Mouse (Mus musculus) lung, postnatal 0 days (tissue): ENCODE data around the gene Tmem44. TPM values are rescaled to one million over a fixed set of nuclear protein-coding genes. Genes with fewer than 3 reads are reported as not detected.
A peak's percentile ranks its signal among the peaks of the same experiment; 100 is the strongest.

Experiments used
- ATAC-seq: fragments of 200-750 bp; cut with Nextera tagmentation; 2 replicates; pipeline ENCODE4 v1.8.0; 2017; ENCODE audit warnings: moderate library complexity
- DNase-seq: peaks from one replicate; pipeline ENCODE4 v3.0.0-alpha.2; 2016; ENCODE audit warnings: low spot score
- H3K27ac ChIP-seq: fragments of 300-500 bp; sonication (generic); 2 replicates; pipeline ENCODE4 v1.5.1; 2014; ENCODE audit warnings: antibody characterized with exemption, mild to moderate bottlenecking, low read length, mixed read lengths
- H3K27me3 ChIP-seq: fragments of 300-500 bp; sonication (generic); replicated peaks from 2 replicates; pipeline ENCODE4 v1.6.1; 2014; ENCODE audit warnings: low read length, mixed read lengths; ENCODE audit not compliant: insufficient read depth
- H3K36me3 ChIP-seq: fragments of 300-500 bp; sonication (generic); 2 replicates; pipeline ENCODE4 v1.6.1; 2014; ENCODE audit warnings: low read length, mixed read lengths; ENCODE audit not compliant: insufficient read depth
- H3K4me1 ChIP-seq: fragments of 300-500 bp; sonication (generic); 2 replicates; pipeline ENCODE4 v1.6.1; 2014; ENCODE audit warnings: antibody characterized with exemption, low read depth, low read length, mixed read lengths; ENCODE audit not compliant: insufficient read depth
- H3K4me2 ChIP-seq: fragments of 300-500 bp; sonication (generic); replicated peaks from 2 replicates; pipeline ENCODE4 v1.6.1; 2014; ENCODE audit warnings: low read depth, mild to moderate bottlenecking, low read length, moderate library complexity, mixed read lengths
- H3K4me3 ChIP-seq: fragments of 300-500 bp; sonication (generic); 2 replicates; pipeline ENCODE4 v1.5.1; 2014; ENCODE audit warnings: low read depth, low read length
- H3K9ac ChIP-seq: fragments of 300-500 bp; sonication (generic); replicated peaks from 2 replicates; pipeline ENCODE4 v1.6.1; 2014; ENCODE audit warnings: low read depth, mild to moderate bottlenecking
- H3K9me3 ChIP-seq: fragments of 300-500 bp; sonication (generic); 2 replicates; pipeline ENCODE4 v1.6.1; 2016; ENCODE audit warnings: low read length, mixed read lengths
- CTCF ChIP-seq: IDR thresholded peaks from 2 replicates; pipeline ENCODE4 v1.5.1; 2016; ENCODE audit warnings: antibody characterized with exemption, mild to moderate bottlenecking
- EP300 ChIP-seq: IDR thresholded peaks from 2 replicates; pipeline ENCODE4 v1.6.1; 2016; ENCODE audit warnings: antibody characterized with exemption, mild to moderate bottlenecking, control low read depth
- WGBS: fragments of 180-500 bp; shearing (Covaris S2); extraction: QIAGEN DNeasy Blood & Tissue Kit; methylation state at CpG from one replicate; pipeline ENCODE4 v1.1.7; 2014; 5-methylcytosine and 5-hydroxymethylcytosine counted together
- polyA plus RNA-seq: library from polyadenylated mRNA; unstranded; fragments of >200 nt; fragmentation: Nextera tagmentation; extraction: Ambion mirVana; gene quantifications from 2 replicates; pipeline ENCODE4 v1.2.1, GENCODE M21; 2015

Gene Tmem44
- polyA plus RNA-seq, 1 experiment from 2014 or later, result 17.9 TPM

DNA sequence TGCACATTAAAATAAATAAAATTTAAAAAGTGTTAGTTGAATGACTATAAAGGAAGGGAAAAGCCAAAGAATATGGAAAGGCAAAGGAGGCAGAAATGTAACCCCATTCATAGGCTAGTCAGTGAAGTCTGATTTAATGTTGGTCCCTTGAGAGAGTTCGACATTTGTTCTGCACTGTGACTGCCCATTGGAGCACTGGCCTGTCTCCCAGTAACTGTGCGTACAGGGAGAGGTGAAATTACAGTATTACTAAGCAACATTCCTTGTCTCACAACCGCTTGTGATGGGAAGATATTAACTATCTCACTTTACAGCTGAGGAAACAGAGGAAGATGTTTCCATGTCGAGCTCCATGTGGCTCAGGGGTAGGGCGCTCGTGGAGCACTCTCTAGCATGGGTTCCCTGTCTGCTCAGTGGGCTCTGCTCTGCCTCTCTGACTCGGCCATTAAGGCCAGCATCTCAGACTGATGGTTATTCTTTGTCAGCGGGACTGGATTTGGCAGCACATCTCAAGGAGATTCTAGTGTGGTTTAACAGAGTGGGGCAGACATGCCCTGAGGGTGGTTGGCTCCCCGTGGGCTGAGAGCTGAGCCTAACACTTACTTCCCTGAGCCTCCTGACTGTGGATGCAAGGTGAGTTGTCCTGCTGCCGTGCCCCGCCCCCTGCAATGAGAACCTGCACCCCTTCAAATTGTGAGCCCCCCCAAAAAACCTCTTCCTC lies 45.2 kb downstream of the Tmem44 start:
- Histone ChIP-seq H3K9ac (no peak overlapping the region), H3K27me3 (no peaks in the 10 kb centered on the region), H3K4me2 (no peak overlapping the region), H3K36me3 (no peaks in the 10 kb centered on the region), H3K9me3 (no peaks in the 10 kb centered on the region), H3K27ac (no peak overlapping the region), H3K4me3 (no peak overlapping the region), H3K4me1 (peaks cover 3% of the 10 kb centered on the region; the same call in 1 of the 2 replicates)
- DNase-seq (no peak), ATAC-seq (no peak)
- TF ChIP-seq CTCF, result no peak
- no peak for TF ChIP-seq EP300
- WGBS, result 78% methylated on average over 11 of the region's 11 CpGs

DNA sequence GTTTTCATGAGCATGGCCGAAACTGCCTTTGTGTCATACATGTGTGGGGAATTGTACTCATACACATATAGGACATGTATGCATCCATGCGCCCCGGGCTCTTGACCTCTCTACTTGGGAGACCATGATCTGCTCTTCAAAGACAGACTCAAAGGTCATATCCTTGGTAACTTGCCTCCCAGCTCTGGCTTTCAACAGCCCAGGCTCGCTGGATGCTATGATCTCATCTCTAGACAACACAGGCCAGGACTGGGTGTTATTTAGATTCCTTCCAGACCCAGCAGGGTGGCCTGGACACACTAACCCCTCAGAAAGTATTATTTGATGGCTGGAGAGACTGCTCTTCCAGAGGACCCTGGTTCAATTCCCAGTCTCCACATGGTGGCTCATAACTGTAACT lies 45.8 kb downstream of the Tmem44 start:
- peaks cover 3% of the 10 kb centered on the region; the same call in 1 of the 2 replicates for H3K4me1 ChIP-seq
- no peak for ATAC-seq
- no peak overlapping the region for H3K27ac ChIP-seq
- H3K27me3 ChIP-seq, result no peaks in the 10 kb centered on the region
- no peaks in the 10 kb centered on the region for H3K9me3 ChIP-seq
- H3K4me3 ChIP-seq, result no peak overlapping the region
- no peaks in the 10 kb centered on the region for H3K36me3 ChIP-seq
- 74% methylated on average over 4 of the region's 4 CpGs for WGBS
- DNase-seq, result no peak
- TF ChIP-seq CTCF (no peak), EP300 (no peak)
- no peak overlapping the region for H3K9ac ChIP-seq
- no peak overlapping the region for H3K4me2 ChIP-seq

DNA sequence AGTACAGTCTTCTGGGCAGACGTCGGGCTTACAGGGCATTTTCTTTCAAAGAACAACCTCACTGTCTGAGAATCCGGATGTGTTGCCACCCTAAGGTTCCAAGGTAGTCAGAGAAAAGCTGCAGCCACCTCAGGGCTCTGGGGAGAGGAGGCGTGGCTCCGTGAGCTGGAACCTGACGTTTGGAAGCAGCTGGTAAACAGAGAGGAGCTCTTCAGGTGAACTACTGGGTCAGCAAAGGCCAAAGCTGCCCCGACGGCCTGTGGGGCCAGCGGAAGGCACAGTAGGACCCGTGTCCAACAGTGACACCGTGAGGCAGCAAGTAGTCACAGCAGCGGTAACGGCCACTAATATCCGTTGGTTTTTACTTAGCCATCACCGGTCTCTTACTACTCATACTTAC lies 46.7 kb downstream of the Tmem44 start:
- no peak overlapping the region for H3K4me2 ChIP-seq
- no peak overlapping the region for H3K4me3 ChIP-seq
- no peaks in the 10 kb centered on the region for H3K9me3 ChIP-seq
- no peaks in the 10 kb centered on the region for H3K36me3 ChIP-seq
- peak overlapping the region; percentile 94 for H3K27ac ChIP-seq
- no peaks in the 10 kb centered on the region for H3K27me3 ChIP-seq
- ATAC-seq (peak; percentile 67), DNase-seq (peak; percentile 93)
- 10% methylated on average over 15 of the region's 15 CpGs for WGBS
- peaks cover 10% of the 10 kb centered on the region; the same call in 1 of the 2 replicates for H3K4me1 ChIP-seq
- H3K9ac ChIP-seq, result no peak overlapping the region
- TF ChIP-seq EP300 (0 out of 2 replicates have a peak, but pooled peaks have one; percentile 45), CTCF (peak; percentile 93)

DNA sequence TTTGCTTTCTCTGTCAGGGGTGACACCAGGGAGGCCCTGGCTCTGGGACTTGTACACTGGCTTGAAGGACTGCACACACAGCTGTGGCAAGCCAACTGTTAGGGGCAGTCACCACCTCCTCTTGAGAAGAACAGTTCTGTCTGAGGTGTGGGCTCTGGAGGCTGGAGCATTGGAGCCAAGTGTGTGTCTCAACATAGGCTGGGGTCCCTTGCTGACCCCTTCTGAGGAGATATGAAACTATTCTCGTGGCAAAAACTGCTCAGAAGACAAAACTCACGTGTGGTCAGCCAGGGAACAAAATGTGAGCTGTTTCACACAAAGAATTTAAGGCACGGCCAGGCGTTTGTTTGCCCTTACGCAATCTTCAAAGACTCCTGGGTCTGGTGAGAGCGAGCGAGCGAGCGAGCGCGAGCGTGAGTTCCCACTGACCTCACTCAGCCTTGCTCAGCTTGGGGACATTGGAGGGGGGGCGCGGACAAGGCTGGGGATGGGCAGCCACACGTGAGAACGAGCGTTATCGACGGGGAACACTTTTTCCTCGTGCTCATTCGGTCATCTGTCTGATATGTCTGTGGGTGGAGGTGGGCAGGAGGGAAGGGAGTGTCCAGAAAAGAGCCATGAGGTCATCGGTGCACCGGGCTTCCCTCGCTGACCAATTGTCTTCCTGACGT lies 48.3 kb downstream of the Tmem44 start:
- TF ChIP-seq EP300, result peak; percentile 97
- TF ChIP-seq CTCF, result no peak; the same call in 1 of the 2 replicates
- Histone ChIP-seq H3K9me3 (no peaks in the 10 kb centered on the region), H3K36me3 (no peaks in the 10 kb centered on the region), H3K9ac (peak overlapping the region; percentile 39), H3K4me3 (no peak overlapping the region), H3K27ac (peak overlapping the region; percentile 94), H3K4me2 (peak overlapping the region; percentile 43), H3K4me1 (peaks cover 11% of the 10 kb centered on the region; the same call in 1 of the 2 replicates), H3K27me3 (no peaks in the 10 kb centered on the region)
- WGBS, result 9% methylated on average over 25 of the region's 25 CpGs
- DNase-seq (peak; percentile 96), ATAC-seq (peak; percentile 92)

DNA sequence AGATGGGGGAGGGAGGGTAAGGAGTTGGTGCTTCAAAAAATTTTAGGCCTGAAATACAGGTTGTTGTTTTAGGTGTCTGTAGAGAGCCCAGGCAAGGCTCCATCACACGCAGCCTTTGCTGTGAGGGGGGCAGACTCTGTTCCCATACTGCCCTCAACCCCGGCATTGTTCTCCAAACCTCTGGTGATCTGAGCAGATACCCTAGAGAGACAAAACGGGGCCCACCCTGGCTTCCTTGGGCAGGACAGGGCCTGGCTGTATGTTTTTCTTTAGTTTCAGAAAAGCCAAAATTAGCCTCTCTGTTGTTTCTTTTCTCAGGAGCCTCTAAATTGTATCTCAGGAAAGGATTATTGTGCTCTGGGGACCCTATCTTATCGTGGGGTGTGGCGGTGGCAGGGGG lies 49.0 kb downstream of the Tmem44 start:
- no peaks in the 10 kb centered on the region for H3K9me3 ChIP-seq
- no peaks in the 10 kb centered on the region for H3K36me3 ChIP-seq
- peak overlapping the region; percentile 39 for H3K9ac ChIP-seq
- peaks cover 11% of the 10 kb centered on the region; the same call in 1 of the 2 replicates for H3K4me1 ChIP-seq
- 55% methylated on average over 5 of the region's 5 CpGs for WGBS
- no peak for TF ChIP-seq CTCF
- TF ChIP-seq EP300, result no peak
- H3K4me2 ChIP-seq, result no peak overlapping the region
- peak overlapping the region; percentile 94 for H3K27ac ChIP-seq
- no peak overlapping the region for H3K4me3 ChIP-seq
- no peaks in the 10 kb centered on the region for H3K27me3 ChIP-seq
- DNase-seq (no peak), ATAC-seq (no peak)

DNA sequence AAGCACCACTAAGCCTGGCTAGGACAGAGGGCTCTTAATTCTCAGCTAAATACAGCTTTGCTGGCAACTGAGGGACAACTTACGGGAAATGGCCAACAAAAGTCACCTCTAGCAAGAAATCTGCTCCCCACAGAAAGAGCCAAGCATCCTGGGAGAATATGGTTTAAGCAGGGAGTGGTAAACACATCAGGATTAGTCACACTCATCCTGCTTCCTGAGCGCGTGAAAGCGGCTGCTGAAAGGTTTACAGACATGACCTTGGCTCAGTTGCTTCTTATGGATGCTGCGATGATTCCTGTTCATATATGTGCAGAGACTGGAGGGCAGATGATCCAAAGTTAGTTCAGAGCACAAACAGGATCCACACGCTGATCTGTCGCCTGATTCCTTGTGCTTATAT lies 50.4 kb downstream of the Tmem44 start:
- no peak for TF ChIP-seq CTCF
- no peak for TF ChIP-seq EP300
- no peaks in the 10 kb centered on the region for H3K9me3 ChIP-seq
- H3K27me3 ChIP-seq, result no peaks in the 10 kb centered on the region
- no peak overlapping the region; the same call in 1 of the 2 replicates for H3K27ac ChIP-seq
- H3K4me3 ChIP-seq, result no peak overlapping the region
- no peak overlapping the region for H3K4me2 ChIP-seq
- peaks cover 11% of the 10 kb centered on the region; the same call in 1 of the 2 replicates for H3K4me1 ChIP-seq
- ATAC-seq (no peak), DNase-seq (no peak)
- no peak overlapping the region for H3K9ac ChIP-seq
- H3K36me3 ChIP-seq, result no peaks in the 10 kb centered on the region
- 75% methylated on average over 7 of the region's 7 CpGs for WGBS
